Mouse (Mus musculus): ENCODE data around the gene Rpl18a.

GRCm38 (mm10) chr8:70913523-70913922 is 16.3 kb upstream of the Rpl18a start:
- TF ChIP-seq POLR2A (IDR thresholded peaks at IDR 0.05; ENCODE audit: control insufficient read depth, extremely low read depth, insufficient read depth, low read length, poor library complexity) (no peak), CTCF (IDR thresholded peaks at IDR 0.05; ENCODE audit: borderline replicate concordance, control insufficient read depth, extremely low read depth, insufficient read depth, low read length, poor library complexity) (no peak)

All from thymus, adult 2 months (tissue).